Mouse (Mus musculus) fat pad, adult 2 months (tissue): Measurements from ENCODE around the gene Odf4.
A peak's percentile ranks its signal among the peaks of the same experiment; 100 is the strongest.

Experiments used
- DNase-seq: peaks from one replicate; pipeline ENCODE4 v3.0.0-alpha.2; 2011; ENCODE audit warnings: low read depth, low spot score; ENCODE audit errors: extremely low read depth

Odf4 gene

GRCm38 (mm10) chr11:68902823-68903222, 24.1 kb downstream of the Odf4 start:
- no peak for DNase-seq

GRCm38 (mm10) chr11:68902367-68902766, 24.5 kb downstream of the Odf4 start:
- DNase-seq: no peak

GRCm38 (mm10) chr11:68902047-68902364, 24.9 kb downstream of the Odf4 start:
- no peak for DNase-seq

GRCm38 (mm10) chr11:68901351-68902046, 25.4 kb downstream of the Odf4 start, which contains the start of gene Rpl26:
Gene Rpl26 (plus strand): TSS chr11:68901583.
- DNase-seq: peak; percentile 82

GRCm38 (mm10) chr11:68900519-68901350, 26.1 kb downstream of the Odf4 start:
- DNase-seq: no peak

- no peak for DNase-seq
Measured at GRCm38 (mm10) chr11:68899815-68900214, 27.1 kb downstream of the Odf4 start.

GRCm38 (mm10) chr11:68898790-68899189, 28.1 kb downstream of the Odf4 start:
- DNase-seq: no peak

- no peak for DNase-seq
Measured at GRCm38 (mm10) chr11:68897838-68898237, 29.0 kb downstream of the Odf4 start.

- no peak for DNase-seq
Measured at GRCm38 (mm10) chr11:68897120-68897519, 29.8 kb downstream of the Odf4 start.

GRCm38 (mm10) chr11:68896247-68896646, 30.6 kb downstream of the Odf4 start:
- DNase-seq: no peak

GRCm38 (mm10) chr11:68893911-68894464, 32.9 kb downstream of the Odf4 start:
- DNase-seq: no peak

- no peak for DNase-seq
Measured at GRCm38 (mm10) chr11:68892233-68892832, 34.5 kb downstream of the Odf4 start.

- no peak for DNase-seq
Measured at GRCm38 (mm10) chr11:68891823-68892222, 35.1 kb downstream of the Odf4 start.

- no peak for DNase-seq
Measured at GRCm38 (mm10) chr11:68890625-68891024, 36.3 kb downstream of the Odf4 start.

GRCm38 (mm10) chr11:68888653-68889052, 38.2 kb downstream of the Odf4 start:
- no peak for DNase-seq

GRCm38 (mm10) chr11:68888253-68888652, 38.6 kb downstream of the Odf4 start, which contains the start of gene Rnf222:
Gene Rnf222 (plus strand): TSS chr11:68888553.
- DNase-seq: no peak

- peak; percentile 56 for DNase-seq
Measured at GRCm38 (mm10) chr11:68886091-68886490, 40.8 kb downstream of the Odf4 start.

- no peak for DNase-seq
Measured at GRCm38 (mm10) chr11:68884368-68884767, 42.5 kb downstream of the Odf4 start.

GRCm38 (mm10) chr11:68883843-68884242, 43.0 kb downstream of the Odf4 start:
- DNase-seq: no peak

- DNase-seq: no peak
Measured at GRCm38 (mm10) chr11:68882107-68882506, 44.8 kb downstream of the Odf4 start.

GRCm38 (mm10) chr11:68878811-68879210, 48.1 kb downstream of the Odf4 start:
- DNase-seq: no peak

GRCm38 (mm10) chr11:68874841-68875240, 52.0 kb downstream of the Odf4 start:
- no peak for DNase-seq
